Mouse (Mus musculus) neutrophil, adult 65 days (primary cell): Measurements from ENCODE around the gene Scn4b. TPM values are rescaled to one million over a fixed set of nuclear protein-coding genes. Genes with fewer than 3 reads are reported as not detected.

Experiments
- total RNA-seq: library from RNA; stranded (reverse); gene quantifications from 2 replicates; pipeline ENCODE4 v1.2.4, GENCODE M21; 2023

Scn4b gene
- total RNA-seq: 0.16 and 0.34 TPM in 2 replicates

GRCm38 (mm10) chr9:45138191-45139032 is at the start of gene Scn4b:
Scn4b (plus strand) TSS chr9:45138395.

GRCm38 (mm10) chr9:45117741-45118431 is 20.3 kb upstream of the Scn4b start, which contains the start of gene Scn2b:
Scn2b (plus strand) TSS chr9:45117782.

GRCm38 (mm10) chr9:45181770-45182169 is 43.6 kb downstream of the Scn4b start, which contains the start of gene BC049352:
BC049352 (plus strand) TSS chr9:45182007.

Other genes with a start within 250 kb of the Scn4b start
- gene Atp5l, start 217.7 kb upstream of the Scn4b start, total RNA-seq: 155 and 185 TPM in 2 replicates
- 63.4 and 71.4 TPM in 2 replicates for gene Ube4a, start 172.8 kb upstream of the Scn4b start, total RNA-seq
- 0.47 and 0.93 TPM in 2 replicates for gene Cd3g, start 158.0 kb upstream of the Scn4b start, total RNA-seq
- gene Cd3d, start 156.6 kb upstream of the Scn4b start, total RNA-seq: 100 and 121 TPM in 2 replicates
- gene Cd3e, start 128.8 kb upstream of the Scn4b start, total RNA-seq: not detected in 2 replicates
- 0.11 TPM in 1 of 2 replicates, not detected in the other for gene Mpzl2, start 98.6 kb upstream of the Scn4b start, total RNA-seq
- 9.9 and 12.7 TPM in 2 replicates for gene Mpzl3, start 83.2 kb upstream of the Scn4b start, total RNA-seq
- gene Jaml, start 59.2 kb upstream of the Scn4b start, total RNA-seq: 93.4 and 131 TPM in 2 replicates
- gene Scn2b, start 20.6 kb upstream of the Scn4b start, total RNA-seq: 1.5 and 2.0 TPM in 2 replicates
- gene BC049352, start 43.6 kb downstream of the Scn4b start, total RNA-seq: not detected in 2 replicates
- gene Tmprss4, start 65.7 kb downstream of the Scn4b start, total RNA-seq: not detected in 2 replicates
- gene Il10ra, start 130.8 kb downstream of the Scn4b start, total RNA-seq: 98.2 and 126 TPM in 2 replicates
- gene Tmprss13, start 180.7 kb downstream of the Scn4b start, total RNA-seq: not detected in 2 replicates
- 0.23 and 0.25 TPM in 2 replicates for gene Fxyd6, start 231.8 kb downstream of the Scn4b start, total RNA-seq